Mouse (Mus musculus) midbrain, embryonic 13.5 days (tissue): ENCODE data around the gene Rnf181. TPM values are rescaled to one million over a fixed set of nuclear protein-coding genes. Genes with fewer than 3 reads are reported as not detected.

Experiments
- ATAC-seq: fragments of 200-750 bp; cut with Nextera tagmentation; 2 replicates; pipeline ENCODE4 v1.8.0; 2017; ENCODE audit warnings: mild to moderate bottlenecking, moderate TSS enrichment, moderate library complexity
- H3K27ac ChIP-seq: fragments of 300-500 bp; sonication (generic); 2 replicates; pipeline ENCODE4 v1.5.1; 2015; ENCODE audit warnings: inconsistent platforms, mild to moderate bottlenecking, moderate library complexity
- H3K27me3 ChIP-seq: fragments of 300-500 bp; sonication (generic); 2 replicates; pipeline ENCODE4 v1.6.1; 2015; ENCODE audit warnings: mild to moderate bottlenecking, inconsistent platforms
- H3K36me3 ChIP-seq: fragments of 300-500 bp; sonication (generic); 2 replicates; pipeline ENCODE4 v1.6.1; 2015; ENCODE audit warnings: mild to moderate bottlenecking, inconsistent platforms
- H3K4me1 ChIP-seq: fragments of 300-500 bp; sonication (generic); replicated peaks from 2 replicates; pipeline ENCODE4 v1.6.1; 2015; ENCODE audit warnings: inconsistent platforms
- H3K4me2 ChIP-seq: fragments of 300-500 bp; sonication (generic); replicated peaks from 2 replicates; pipeline ENCODE4 v1.6.1; 2015; ENCODE audit warnings: moderate library complexity, mild to moderate bottlenecking, inconsistent platforms
- H3K4me3 ChIP-seq: fragments of 300-500 bp; sonication (generic); replicated peaks from 2 replicates; pipeline ENCODE4 v1.5.1; 2015; ENCODE audit warnings: mild to moderate bottlenecking, inconsistent platforms
- H3K9ac ChIP-seq: fragments of 300-500 bp; sonication (generic); replicated peaks from 2 replicates; pipeline ENCODE4 v1.6.1; 2015; ENCODE audit warnings: mild to moderate bottlenecking, inconsistent platforms
- H3K9me3 ChIP-seq: fragments of 300-500 bp; sonication (generic); 2 replicates; pipeline ENCODE4 v1.6.1; 2016; ENCODE audit warnings: mild to moderate bottlenecking, inconsistent platforms
- WGBS: fragments of 180-500 bp; shearing (Covaris S2); methylation state at CpG from one replicate; pipeline ENCODE4 v1.1.7; 2015; 5-methylcytosine and 5-hydroxymethylcytosine counted together
- polyA plus RNA-seq: library from polyadenylated mRNA; unstranded; fragments of >200 nt; fragmentation: Nextera tagmentation; extraction: Ambion mirVana; gene quantifications from 2 replicates; pipeline ENCODE4 v1.2.1, GENCODE M21; 2015

Rnf181 gene
- polyA plus RNA-seq, 1 experiment from 2014 or later = 132 TPM

GRCm38 (mm10) chr6:72382494-72382893 is 15.7 kb upstream of the Rnf181 start:
- Histone ChIP-seq H3K27ac (no peak overlapping the region), H3K9ac (no peak overlapping the region), H3K9me3 (no peaks in the 10 kb centered on the region), H3K27me3 (peaks cover 30% of the 10 kb centered on the region), H3K4me1 (peaks cover 4% of the 10 kb centered on the region; the same call in 1 of the 2 replicates), H3K4me3 (no peak overlapping the region), H3K36me3 (no peaks in the 10 kb centered on the region), H3K4me2 (no peak overlapping the region)
- ATAC-seq = no peak
- 86% methylated on average over 6 of the region's 6 CpGs for WGBS

GRCm38 (mm10) chr6:72380131-72380770 is 13.5 kb upstream of the Rnf181 start, which contains the start of gene Vamp5:
TSS of gene Vamp5 (minus strand) at chr6:72380468.
- Histone ChIP-seq H3K9me3 (no peaks in the 10 kb centered on the region), H3K27ac (no peak within 1 kb of the TSS), H3K4me1 (peaks cover 4% of the 10 kb centered on the region; the same call in 1 of the 2 replicates), H3K36me3 (no peaks in the 10 kb centered on the region), H3K4me2 (peak within 1 kb of the TSS; percentile 62), H3K9ac (peak within 1 kb of the TSS; percentile 58), H3K4me3 (peak within 1 kb of the TSS; percentile 40), H3K27me3 (peaks cover 30% of the 10 kb centered on the region)
- 2% methylated on average over 49 of the region's 49 CpGs for WGBS
- peak; percentile 70 for ATAC-seq

GRCm38 (mm10) chr6:72379377-72380130 is 12.8 kb upstream of the Rnf181 start:
- H3K9ac ChIP-seq = peak overlapping the region; percentile 58; the same call in 1 of the 2 replicates

GRCm38 (mm10) chr6:72378510-72379234 is 11.9 kb upstream of the Rnf181 start:
- peaks cover 30% of the 10 kb centered on the region for H3K27me3 ChIP-seq
- H3K4me3 ChIP-seq = no peak overlapping the region
- H3K4me1 ChIP-seq = peaks cover 4% of the 10 kb centered on the region; the same call in 1 of the 2 replicates
- H3K36me3 ChIP-seq = no peaks in the 10 kb centered on the region
- WGBS = 86% methylated on average over 8 of the region's 8 CpGs
- H3K4me2 ChIP-seq = no peak overlapping the region
- no peaks in the 10 kb centered on the region for H3K9me3 ChIP-seq
- ATAC-seq = no peak
- no peak overlapping the region for H3K27ac ChIP-seq
- no peak overlapping the region for H3K9ac ChIP-seq

More at GRCm38 (mm10) chr6:72379377-72380130, 12.8 kb upstream of the Rnf181 start:
- peaks cover 4% of the 10 kb centered on the region; the same call in 1 of the 2 replicates for H3K4me1 ChIP-seq
- H3K27ac ChIP-seq = no peak overlapping the region
- no peaks in the 10 kb centered on the region for H3K36me3 ChIP-seq
- peak overlapping the region; percentile 40 for H3K4me3 ChIP-seq
- 47% methylated on average over 7 of the region's 7 CpGs for WGBS
- no peak for ATAC-seq
- H3K9me3 ChIP-seq = no peaks in the 10 kb centered on the region
- peaks cover 30% of the 10 kb centered on the region for H3K27me3 ChIP-seq
- H3K4me2 ChIP-seq = peak overlapping the region; percentile 62

- WGBS = 85% methylated on average over 15 of the region's 15 CpGs
- H3K4me3 ChIP-seq = no peak overlapping the region
- no peak overlapping the region for H3K27ac ChIP-seq
- H3K9me3 ChIP-seq = no peaks in the 10 kb centered on the region
- no peak overlapping the region for H3K4me2 ChIP-seq
- peaks cover 14% of the 10 kb centered on the region for H3K27me3 ChIP-seq
- no peak overlapping the region for H3K9ac ChIP-seq
- H3K36me3 ChIP-seq = no peaks in the 10 kb centered on the region
- no peak for ATAC-seq
- H3K4me1 ChIP-seq = no peaks in the 10 kb centered on the region
Measured at GRCm38 (mm10) chr6:72374820-72375563, 8.2 kb upstream of the Rnf181 start.

- no peaks in the 10 kb centered on the region for H3K4me1 ChIP-seq
- 76% methylated on average over 7 of the region's 7 CpGs for WGBS
- H3K27me3 ChIP-seq = peaks cover 6% of the 10 kb centered on the region
- H3K9ac ChIP-seq = no peak overlapping the region
- no peaks in the 10 kb centered on the region for H3K36me3 ChIP-seq
- no peak overlapping the region for H3K4me3 ChIP-seq
- no peak for ATAC-seq
- no peak overlapping the region for H3K4me2 ChIP-seq
- no peaks in the 10 kb centered on the region for H3K9me3 ChIP-seq
- no peak overlapping the region for H3K27ac ChIP-seq
Measured at GRCm38 (mm10) chr6:72374206-72374605, 7.5 kb upstream of the Rnf181 start.

- no peaks in the 10 kb centered on the region for H3K4me1 ChIP-seq
- no peak overlapping the region for H3K9ac ChIP-seq
- H3K27ac ChIP-seq = no peak overlapping the region
- no peak overlapping the region for H3K4me2 ChIP-seq
- H3K4me3 ChIP-seq = no peak overlapping the region
- no peak for ATAC-seq
- H3K9me3 ChIP-seq = no peaks in the 10 kb centered on the region
- H3K36me3 ChIP-seq = no peaks in the 10 kb centered on the region
- no peaks in the 10 kb centered on the region; the same call in 1 of the 2 replicates for H3K27me3 ChIP-seq
- 86% methylated on average over 4 of the region's 4 CpGs for WGBS
Measured at GRCm38 (mm10) chr6:72373184-72373583, 6.4 kb upstream of the Rnf181 start.

GRCm38 (mm10) chr6:72371571-72371970 is 4.8 kb upstream of the Rnf181 start:
- no peak overlapping the region for H3K4me2 ChIP-seq
- no peak for ATAC-seq
- H3K4me3 ChIP-seq = no peak overlapping the region
- H3K36me3 ChIP-seq = no peaks in the 10 kb centered on the region
- H3K9ac ChIP-seq = no peak overlapping the region
- no peaks in the 10 kb centered on the region for H3K4me1 ChIP-seq
- H3K27me3 ChIP-seq = no peaks in the 10 kb centered on the region; the same call in 1 of the 2 replicates
- H3K9me3 ChIP-seq = no peaks in the 10 kb centered on the region
- no peak overlapping the region for H3K27ac ChIP-seq
- whole genome bisulfite sequencing = 58% methylated on average over 1 of the region's 1 CpGs

- Histone ChIP-seq H3K9me3 (no peaks in the 10 kb centered on the region), H3K27me3 (no peaks in the 10 kb centered on the region; the same call in 1 of the 2 replicates), H3K9ac (no peak overlapping the region), H3K4me1 (no peaks in the 10 kb centered on the region), H3K4me3 (no peak overlapping the region), H3K27ac (no peak overlapping the region), H3K36me3 (no peaks in the 10 kb centered on the region), H3K4me2 (no peak overlapping the region)
- ATAC-seq = no peak
- WGBS = 44% methylated on average over 5 of the region's 5 CpGs
Measured at GRCm38 (mm10) chr6:72371147-72371546, 4.4 kb upstream of the Rnf181 start.

- Histone ChIP-seq H3K9me3 (no peaks in the 10 kb centered on the region), H3K27ac (no peak overlapping the region), H3K4me3 (no peak overlapping the region), H3K4me1 (no peaks in the 10 kb centered on the region), H3K27me3 (no peaks in the 10 kb centered on the region; the same call in 1 of the 2 replicates), H3K36me3 (no peaks in the 10 kb centered on the region), H3K9ac (no peak overlapping the region), H3K4me2 (no peak overlapping the region)
- 85% methylated on average over 12 of the region's 12 CpGs for WGBS
- no peak for ATAC-seq
Measured at GRCm38 (mm10) chr6:72370091-72370490, 3.3 kb upstream of the Rnf181 start.

- Histone ChIP-seq H3K27ac (no peak overlapping the region), H3K4me1 (no peaks in the 10 kb centered on the region), H3K36me3 (no peaks in the 10 kb centered on the region), H3K4me2 (no peak overlapping the region), H3K27me3 (no peaks in the 10 kb centered on the region; the same call in 1 of the 2 replicates), H3K9me3 (no peaks in the 10 kb centered on the region), H3K4me3 (no peak overlapping the region), H3K9ac (no peak overlapping the region)
- 83% methylated on average over 4 of the region's 4 CpGs for WGBS
- no peak for ATAC-seq
Measured at GRCm38 (mm10) chr6:72369557-72369956, 2.8 kb upstream of the Rnf181 start.
